1 mouse cellular context compared by ENCODE assay signal in genomic region chr5:66075032-66075488, GRCm38 (mm10).
TF ChIP-seq lines count a peak whose summit lies in the region.

No protein-coding gene starts in this region.

TF ChIP-seq in MEL, 35 proteins besides CTCF, POLR2A, EP300 and RAD21 (continued from another document):
- TF ChIP-seq TAL1 (IDR thresholded peaks at IDR 0.05; ENCODE audit: low read length) (no peak), GATA1 (IDR thresholded peaks at IDR 0.05; ENCODE audit: low read depth, low read length) (no peak), POLR2AphosphoS5 (IDR thresholded peaks at IDR 0.05; ENCODE audit: borderline replicate concordance, low read depth, low read length) (no peak), BHLHE40 (IDR thresholded peaks at IDR 0.05; ENCODE audit: borderline replicate concordance, low read depth, low read length) (no peak), ETS1 (IDR thresholded peaks at IDR 0.05; ENCODE audit: low read depth, low read length) (peak; percentile 34; the same call in 1 of the 2 replicates), GABPA (IDR thresholded peaks at IDR 0.05; ENCODE audit: low read depth, low read length) (no peak), NRF1 (IDR thresholded peaks at IDR 0.05; ENCODE audit: insufficient read depth, low read depth, low read length, poor library complexity, severe bottlenecking) (no peak), POLR2AphosphoS2 (IDR thresholded peaks at IDR 0.05; ENCODE audit: low read length) (no peak), MYB (IDR thresholded peaks at IDR 0.05; ENCODE audit: low read depth, low read length) (no peak), CHD2 (IDR thresholded peaks at IDR 0.05; ENCODE audit: low read length) (no peak), ZNF384 (IDR thresholded peaks at IDR 0.05; ENCODE audit: low read depth, low read length) (no peak), USF2 (IDR thresholded peaks at IDR 0.05; ENCODE audit: borderline replicate concordance in 1 of 2, insufficient read depth in 1 of 2, low read depth in 1 of 2, low read length in 2 of 2) (no peak), RCOR1 (IDR thresholded peaks at IDR 0.05; ENCODE audit: low read depth, low read length) (no peak)
TF ChIP-seq in MEL: peak in this region for 6.
